Mouse (Mus musculus): ENCODE measurements around the gene Bbs9. TPM values are rescaled to one million over a fixed set of nuclear protein-coding genes. Genes with fewer than 3 reads are reported as not detected.

The Bbs9 gene
- polyA plus RNA-seq, 1 experiment from 2014 or later: 19.6 TPM

DNA sequence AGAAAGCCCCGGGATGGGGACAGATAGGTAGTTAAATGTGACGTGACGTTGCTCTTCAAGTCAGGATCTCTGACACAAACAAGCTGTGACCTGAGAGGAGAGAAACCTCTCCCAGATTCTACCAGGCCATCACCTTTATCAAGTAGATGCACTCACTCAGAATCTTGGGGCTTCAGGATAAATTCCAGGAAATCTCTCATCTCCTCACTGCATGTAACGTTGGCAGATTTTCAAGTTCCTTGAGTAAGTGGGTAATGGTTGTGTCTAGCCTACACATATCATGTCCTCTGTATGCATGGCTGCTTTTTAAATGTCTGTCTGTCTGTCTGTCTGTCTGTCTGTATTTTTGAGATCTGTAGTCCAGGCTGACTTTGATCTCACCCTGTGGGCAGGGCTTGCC is 39.6 kb downstream of the Bbs9 start:
- no peaks in the 10 kb centered on the region for H3K9me3 ChIP-seq
- no peak for ATAC-seq (ENCODE audit: low FRiP score, low read depth)
- H3K4me3 ChIP-seq: no peak overlapping the region
- H3K4me2 ChIP-seq: no peak overlapping the region
- no peaks in the 10 kb centered on the region for H3K36me3 ChIP-seq
- 94% methylated on average over 4 of the region's 4 CpGs for WGBS
- no peaks in the 10 kb centered on the region for H3K27me3 ChIP-seq
- H3K9ac ChIP-seq: no peak overlapping the region
- no peak overlapping the region for H3K27ac ChIP-seq (replicated peaks)
- H3K4me1 ChIP-seq (replicated peaks): no peaks in the 10 kb centered on the region

DNA sequence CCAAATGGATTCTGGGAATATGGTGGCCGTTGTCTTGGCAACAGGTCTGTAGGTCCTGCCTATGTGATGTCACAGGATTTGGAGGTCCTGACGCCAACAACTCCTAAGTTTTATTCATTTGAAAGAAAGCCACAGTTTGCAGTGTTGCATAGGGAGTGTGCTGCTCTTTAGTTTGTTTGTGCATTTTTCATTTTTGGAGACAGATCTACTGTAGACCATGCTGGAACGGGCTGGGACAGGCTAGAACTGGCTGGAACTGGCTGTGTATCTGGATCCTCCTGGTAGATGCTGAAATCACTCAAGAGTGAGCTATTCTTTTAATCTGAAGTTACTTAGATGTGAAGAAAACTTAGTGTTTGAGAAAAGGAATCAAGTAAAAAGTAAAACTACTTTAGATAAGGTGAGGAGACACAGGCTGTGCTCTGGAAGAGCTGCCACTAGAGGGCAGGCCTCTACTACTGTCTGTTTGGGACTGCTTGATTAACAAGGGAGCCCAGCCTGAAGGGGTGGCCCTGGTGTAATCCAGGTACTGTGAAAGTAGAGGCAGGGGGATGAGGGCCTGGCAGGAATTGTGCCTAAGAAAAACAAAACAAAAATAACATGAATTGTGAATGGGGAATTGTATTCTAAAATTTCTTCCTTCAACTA is 43.0 kb downstream of the Bbs9 start:
- Histone ChIP-seq H3K9me3 (peaks cover 5% of the 10 kb centered on the region; the same call in 1 of the 2 replicates), H3K4me2 (no peak overlapping the region), H3K4me3 (no peak overlapping the region), H3K9ac (no peak overlapping the region), H3K27ac (replicated peaks) (no peak overlapping the region), H3K36me3 (no peaks in the 10 kb centered on the region), H3K4me1 (replicated peaks) (no peaks in the 10 kb centered on the region), H3K27me3 (no peaks in the 10 kb centered on the region)
- WGBS: 90% methylated on average over 3 of the region's 3 CpGs
- ATAC-seq (ENCODE audit: low FRiP score, low read depth): peak; percentile 68; the same call in 1 of the 2 replicates

DNA sequence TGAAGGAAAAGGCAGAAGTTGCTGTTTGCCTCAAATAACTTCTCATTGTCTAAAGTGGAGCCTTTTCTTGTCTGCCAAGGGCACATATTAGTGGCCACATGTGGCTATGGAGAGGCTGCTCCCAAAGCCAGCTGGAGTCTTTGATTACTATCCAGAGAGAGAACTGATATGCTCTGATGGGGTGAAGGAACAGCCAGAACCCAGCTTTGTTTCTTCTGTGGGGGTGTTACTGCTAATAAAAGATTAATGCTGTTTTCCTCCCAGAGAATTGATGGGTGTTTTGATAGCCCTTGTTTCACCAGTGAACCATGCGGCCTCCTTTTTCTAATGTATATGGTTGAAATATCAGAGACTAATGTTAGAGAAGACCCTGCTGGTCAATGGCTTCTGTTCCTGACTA is 47.9 kb downstream of the Bbs9 start:
- no peaks in the 10 kb centered on the region for H3K27me3 ChIP-seq
- no peak overlapping the region for H3K4me2 ChIP-seq
- no peaks in the 10 kb centered on the region for H3K36me3 ChIP-seq
- H3K9me3 ChIP-seq: peaks cover 5% of the 10 kb centered on the region; the same call in 1 of the 2 replicates
- H3K9ac ChIP-seq: no peak overlapping the region
- H3K4me1 ChIP-seq (replicated peaks): no peaks in the 10 kb centered on the region
- H3K27ac ChIP-seq (replicated peaks): no peak overlapping the region
- ATAC-seq (ENCODE audit: low FRiP score, low read depth): no peak
- WGBS: 93% methylated on average over 1 of the region's 1 CpGs
- no peak overlapping the region for H3K4me3 ChIP-seq

DNA sequence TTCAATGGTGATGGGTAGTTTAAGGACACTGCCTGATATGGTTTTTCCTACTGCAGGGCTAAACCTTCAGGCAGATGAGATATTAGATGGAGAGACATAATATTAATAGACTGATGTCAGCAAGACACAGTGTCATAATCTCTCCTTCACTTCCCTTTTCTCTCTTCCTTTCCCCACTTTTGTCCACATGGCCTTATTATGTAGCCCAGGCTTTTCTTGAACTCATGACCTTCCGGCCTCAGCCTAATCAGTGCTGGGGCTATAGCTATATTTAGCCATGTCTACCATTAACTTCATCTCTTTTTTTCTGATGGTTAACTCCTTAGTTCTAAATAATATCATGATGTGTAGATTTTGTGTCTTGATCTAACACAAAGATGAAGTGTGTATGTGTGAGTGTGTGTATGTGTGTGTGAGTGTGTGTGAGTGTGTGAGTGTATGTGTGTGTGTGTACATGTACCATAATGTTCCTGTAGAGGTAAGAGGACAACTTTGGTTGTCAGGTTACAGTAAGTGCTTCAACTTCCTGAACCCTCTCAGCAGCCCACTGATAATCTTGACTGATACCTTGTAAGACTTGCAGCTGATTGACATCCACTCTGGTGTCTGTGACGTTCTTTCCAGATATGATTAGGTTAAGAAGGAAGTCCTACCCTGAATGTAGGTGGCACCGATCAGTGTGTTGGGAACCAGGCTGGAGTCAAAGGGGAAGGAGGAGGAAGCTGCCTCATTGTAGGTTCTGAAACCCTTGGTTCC is 55.4 kb downstream of the Bbs9 start:
- Histone ChIP-seq H3K4me3 (no peak overlapping the region), H3K27ac (replicated peaks) (no peak overlapping the region), H3K9me3 (no peaks in the 10 kb centered on the region), H3K4me1 (replicated peaks) (no peaks in the 10 kb centered on the region), H3K36me3 (no peaks in the 10 kb centered on the region), H3K27me3 (no peaks in the 10 kb centered on the region), H3K9ac (no peak overlapping the region), H3K4me2 (no peak overlapping the region)
- WGBS: 86% methylated on average over 3 of the region's 3 CpGs
- no peak for ATAC-seq (ENCODE audit: low FRiP score, low read depth)

DNA sequence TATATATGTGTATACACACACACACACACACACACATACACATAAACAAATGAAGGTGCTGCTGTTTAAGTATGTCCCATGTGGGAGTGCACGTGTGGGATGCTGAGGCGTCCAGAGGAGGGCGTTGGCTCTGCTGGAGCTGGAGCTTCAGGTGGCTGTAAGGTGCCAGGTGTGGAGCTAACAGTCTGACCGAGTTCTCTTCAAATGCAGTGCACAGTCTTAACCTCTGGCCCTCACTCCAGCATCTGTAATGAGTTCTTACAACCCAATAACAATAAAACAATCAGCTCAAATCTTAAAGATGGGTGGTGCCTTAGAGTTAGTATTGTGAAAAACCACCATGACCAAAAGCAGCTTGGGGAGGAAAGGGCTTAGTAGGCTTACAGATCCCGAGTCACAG is 56.6 kb downstream of the Bbs9 start:
- H3K9ac ChIP-seq: no peak overlapping the region
- no peak overlapping the region for H3K4me2 ChIP-seq
- no peak for ATAC-seq (ENCODE audit: low FRiP score, low read depth)
- H3K4me1 ChIP-seq (replicated peaks): no peaks in the 10 kb centered on the region
- H3K36me3 ChIP-seq: no peaks in the 10 kb centered on the region
- 86% methylated on average over 5 of the region's 5 CpGs for WGBS
- no peaks in the 10 kb centered on the region for H3K9me3 ChIP-seq
- no peak overlapping the region for H3K27ac ChIP-seq (replicated peaks)
- no peak overlapping the region for H3K4me3 ChIP-seq
- no peaks in the 10 kb centered on the region for H3K27me3 ChIP-seq

DNA sequence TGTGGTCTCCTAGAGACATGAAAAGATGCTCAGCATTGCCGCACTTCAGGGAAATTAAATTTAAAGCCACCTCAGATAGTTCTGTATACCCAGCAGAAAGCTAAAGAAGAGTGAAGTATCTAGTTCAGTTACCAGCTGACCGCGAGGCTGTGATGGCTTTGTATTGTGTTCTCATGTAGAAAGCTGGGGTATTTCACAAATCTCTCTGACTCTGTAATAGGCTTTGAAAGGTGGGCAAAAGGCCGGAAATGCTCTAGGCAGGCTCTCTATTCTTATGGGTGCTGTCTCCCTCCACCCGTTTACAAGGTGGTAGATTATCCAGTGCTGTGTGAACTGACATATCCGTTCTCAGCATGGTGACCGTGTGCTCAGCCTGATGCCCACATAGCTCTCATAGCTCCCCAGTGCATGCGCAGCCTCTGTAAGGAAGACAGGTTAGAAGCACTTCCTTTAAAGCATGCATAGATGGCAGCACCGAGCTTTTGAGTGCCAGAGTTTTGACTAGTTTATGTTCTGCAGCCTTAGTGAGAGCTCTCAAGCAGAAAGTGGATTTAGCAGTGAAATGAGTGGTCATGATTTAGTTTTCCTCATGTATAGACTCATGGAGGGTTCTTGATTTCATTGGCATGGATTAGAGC is 57.4 kb downstream of the Bbs9 start:
- Histone ChIP-seq H3K4me2 (no peak overlapping the region), H3K9ac (no peak overlapping the region), H3K27me3 (no peaks in the 10 kb centered on the region), H3K9me3 (no peaks in the 10 kb centered on the region), H3K36me3 (no peaks in the 10 kb centered on the region), H3K27ac (replicated peaks) (no peak overlapping the region), H3K4me3 (no peak overlapping the region), H3K4me1 (replicated peaks) (no peaks in the 10 kb centered on the region)
- peak; percentile 83 for ATAC-seq (ENCODE audit: low FRiP score, low read depth)
- 55% methylated on average over 9 of the region's 9 CpGs for WGBS

DNA sequence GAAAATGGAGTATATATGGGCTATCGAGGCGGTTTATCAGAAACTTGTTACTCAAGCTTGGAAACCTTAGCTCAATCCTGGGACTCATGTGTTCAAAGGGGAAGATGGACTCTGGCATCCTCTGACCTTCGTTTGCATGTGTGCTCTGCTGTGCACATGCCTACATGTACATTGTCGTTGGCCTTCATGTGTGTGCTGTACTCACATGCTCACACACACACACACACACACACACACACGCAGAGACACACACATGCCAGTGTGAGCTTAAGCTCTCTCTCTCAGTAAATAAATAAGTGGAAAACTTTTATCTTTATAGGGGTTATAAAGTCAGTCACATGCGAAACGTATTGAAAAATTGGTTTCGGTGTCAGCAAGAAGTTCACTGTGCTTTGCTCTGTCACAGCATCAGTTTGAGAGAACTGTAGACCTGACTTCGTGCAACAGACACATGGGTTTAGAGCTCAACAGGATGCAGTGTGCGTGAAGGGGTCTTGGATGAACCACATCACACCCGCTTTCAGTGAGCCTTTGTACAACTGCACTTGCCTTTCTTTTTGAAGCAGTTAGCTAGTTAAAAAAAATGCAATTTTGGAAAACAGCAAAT is 62.4 kb downstream of the Bbs9 start:
- no peak for ATAC-seq (ENCODE audit: low FRiP score, low read depth)
- 93% methylated on average over 11 of the region's 11 CpGs for WGBS

DNA sequence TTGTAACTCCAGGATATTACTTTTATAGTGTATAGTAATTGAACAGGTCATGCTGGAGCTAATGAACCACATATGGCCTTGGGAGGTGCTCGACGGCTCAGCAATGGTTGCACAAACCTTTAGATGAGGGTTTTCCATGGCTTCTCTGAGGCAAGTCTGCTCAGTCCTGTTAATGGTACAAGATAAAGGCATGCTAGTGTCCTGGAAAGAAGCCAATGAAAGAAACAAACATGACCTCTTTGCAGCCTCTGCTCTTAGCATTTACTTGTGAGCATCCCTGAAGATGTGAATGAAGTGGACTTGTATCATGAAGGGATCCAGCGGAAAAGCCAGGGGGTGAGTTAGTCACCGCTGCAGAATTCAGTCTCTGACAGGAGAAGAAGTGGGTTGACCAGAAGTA is 64.0 kb downstream of the Bbs9 start:
- Histone ChIP-seq H3K36me3 (no peaks in the 10 kb centered on the region), H3K4me2 (no peak overlapping the region), H3K4me1 (replicated peaks) (no peaks in the 10 kb centered on the region), H3K27ac (replicated peaks) (no peak overlapping the region), H3K9ac (no peak overlapping the region), H3K4me3 (no peak overlapping the region), H3K9me3 (no peaks in the 10 kb centered on the region), H3K27me3 (no peaks in the 10 kb centered on the region)
- no peak for ATAC-seq (ENCODE audit: low FRiP score, low read depth)
- 82% methylated on average over 4 of the region's 4 CpGs for WGBS

More for the DNA sequence above, 62.4 kb downstream of the Bbs9 start:
- Histone ChIP-seq H3K27me3 (no peaks in the 10 kb centered on the region), H3K27ac (replicated peaks) (no peak overlapping the region), H3K36me3 (no peaks in the 10 kb centered on the region), H3K9ac (no peak overlapping the region), H3K4me2 (no peak overlapping the region), H3K9me3 (no peaks in the 10 kb centered on the region), H3K4me3 (no peak overlapping the region), H3K4me1 (replicated peaks) (no peaks in the 10 kb centered on the region)

DNA sequence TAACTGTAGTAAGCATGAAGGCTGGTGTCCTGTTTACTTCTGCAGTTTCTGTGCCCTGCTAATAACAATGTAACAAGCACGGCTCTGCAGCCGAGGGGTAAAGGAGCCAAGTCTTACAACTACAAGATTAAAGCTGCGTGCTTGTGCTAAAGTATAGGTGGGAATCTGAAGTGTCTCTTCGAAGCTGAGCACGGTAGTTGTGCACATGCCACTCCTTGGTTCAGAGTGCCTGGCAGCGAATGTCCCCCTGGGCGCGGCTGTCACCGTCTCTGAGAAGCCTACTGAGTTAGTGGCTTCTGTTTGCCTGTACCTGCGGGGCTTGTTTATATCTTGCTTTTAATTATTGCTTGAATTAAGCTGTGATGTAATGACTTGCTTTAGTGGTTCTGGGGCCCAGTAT is 65.6 kb downstream of the Bbs9 start:
- 76% methylated on average over 10 of the region's 10 CpGs for WGBS
- Histone ChIP-seq H3K27me3 (no peaks in the 10 kb centered on the region), H3K9me3 (no peaks in the 10 kb centered on the region), H3K4me3 (no peak overlapping the region), H3K36me3 (no peaks in the 10 kb centered on the region), H3K4me1 (replicated peaks) (no peaks in the 10 kb centered on the region), H3K27ac (replicated peaks) (no peak overlapping the region), H3K9ac (no peak overlapping the region), H3K4me2 (no peak overlapping the region)
- no peak for ATAC-seq (ENCODE audit: low FRiP score, low read depth)

DNA sequence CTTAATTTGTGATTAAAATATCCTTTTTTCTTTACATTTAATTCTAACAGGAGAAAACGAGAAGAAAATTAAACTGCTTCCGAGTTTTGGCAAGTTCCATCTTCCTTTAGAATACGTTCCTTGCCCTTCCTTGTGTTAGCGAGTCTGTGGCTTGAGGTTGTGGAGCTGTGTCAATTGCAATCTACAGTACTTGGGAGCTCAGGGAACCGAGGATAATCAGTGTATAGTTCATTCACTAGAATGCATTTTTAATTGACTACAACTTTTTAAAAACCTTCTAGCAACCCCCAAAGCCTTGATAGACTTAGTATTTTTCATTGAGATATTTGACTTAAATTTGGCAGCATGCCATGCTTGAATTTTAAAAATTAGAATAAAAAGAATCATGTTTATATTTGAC is 68.0 kb downstream of the Bbs9 start:
- no peak for ATAC-seq (ENCODE audit: low FRiP score, low read depth)
- Histone ChIP-seq H3K36me3 (no peaks in the 10 kb centered on the region), H3K4me2 (no peak overlapping the region), H3K4me1 (replicated peaks) (no peaks in the 10 kb centered on the region), H3K27ac (replicated peaks) (no peak overlapping the region), H3K9ac (no peak overlapping the region), H3K9me3 (no peaks in the 10 kb centered on the region), H3K4me3 (no peak overlapping the region), H3K27me3 (no peaks in the 10 kb centered on the region)
- 53% methylated on average over 5 of the region's 5 CpGs for WGBS

DNA sequence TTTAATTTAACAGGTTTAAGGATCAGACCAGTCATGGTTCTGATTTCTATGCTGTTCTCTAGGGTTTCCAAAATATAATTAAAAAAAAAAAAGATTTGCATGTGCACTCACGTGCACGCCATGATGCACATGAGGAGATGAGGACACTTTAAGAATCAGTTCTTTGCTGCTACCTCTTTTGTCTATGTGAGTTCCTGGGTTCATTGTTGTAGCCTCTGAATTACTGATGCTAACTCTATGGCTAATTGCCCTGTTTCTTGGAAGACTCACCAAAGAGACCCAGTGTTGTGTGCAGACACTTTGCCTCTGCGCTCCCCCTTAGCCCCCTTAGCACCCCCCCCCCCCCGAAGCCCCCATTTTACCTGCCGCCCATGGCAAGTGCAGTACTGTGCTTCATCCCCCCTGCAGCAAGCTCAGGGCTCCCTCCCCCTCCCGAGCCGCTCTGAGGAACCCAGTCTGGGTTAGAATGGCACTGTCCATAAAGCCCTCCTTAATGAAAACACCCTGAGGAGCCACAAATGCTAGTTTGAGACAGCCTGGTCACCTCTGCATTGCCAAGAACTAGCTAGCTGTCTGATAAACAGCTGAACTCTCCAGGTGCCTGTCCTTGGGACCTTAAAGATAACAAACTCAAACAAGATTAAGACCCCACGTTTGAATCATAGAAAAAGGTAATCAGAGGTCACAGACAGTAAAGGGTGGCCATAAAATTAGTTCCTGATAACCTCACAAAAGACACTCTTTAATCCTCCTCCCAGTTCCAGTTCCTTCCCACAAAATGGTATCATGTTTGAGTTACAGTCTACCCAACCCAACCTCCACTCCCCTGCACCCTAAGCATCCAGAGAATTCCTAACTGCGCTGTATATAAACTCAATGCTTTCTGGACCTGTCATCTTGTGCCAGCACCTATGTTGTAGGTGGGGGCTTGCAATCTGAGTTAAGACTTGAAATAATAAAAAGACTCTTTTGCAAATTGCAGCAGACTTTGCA is 69.1 kb downstream of the Bbs9 start:
- Histone ChIP-seq H3K27ac (replicated peaks) (no peak overlapping the region), H3K4me3 (no peak overlapping the region), H3K4me1 (replicated peaks) (no peaks in the 10 kb centered on the region), H3K9ac (no peak overlapping the region), H3K9me3 (no peaks in the 10 kb centered on the region), H3K27me3 (no peaks in the 10 kb centered on the region), H3K4me2 (no peak overlapping the region), H3K36me3 (no peaks in the 10 kb centered on the region)
- 66% methylated on average over 9 of the region's 9 CpGs for WGBS
- ATAC-seq (ENCODE audit: low FRiP score, low read depth): no peak

Measured in hindbrain, embryonic 15.5 days (tissue).